Mouse (Mus musculus) cerebellum, postnatal 25 days (tissue): ENCODE data around the gene Ccdc167.
A peak's percentile ranks its signal among the peaks of the same experiment; 100 is the strongest.
"Not testable (repeated sequence)": the region's sequence is repeated elsewhere in the genome, so short reads cannot be mapped to it uniquely, and the experiment has no call there.

Experiments used
- DNase-seq, 2 experiments: peaks; one replicate each; pipeline ENCODE4 v3.0.0; 2021; ENCODE audit warnings: mixed read lengths in 2 of 2

The Ccdc167 gene

DNA sequence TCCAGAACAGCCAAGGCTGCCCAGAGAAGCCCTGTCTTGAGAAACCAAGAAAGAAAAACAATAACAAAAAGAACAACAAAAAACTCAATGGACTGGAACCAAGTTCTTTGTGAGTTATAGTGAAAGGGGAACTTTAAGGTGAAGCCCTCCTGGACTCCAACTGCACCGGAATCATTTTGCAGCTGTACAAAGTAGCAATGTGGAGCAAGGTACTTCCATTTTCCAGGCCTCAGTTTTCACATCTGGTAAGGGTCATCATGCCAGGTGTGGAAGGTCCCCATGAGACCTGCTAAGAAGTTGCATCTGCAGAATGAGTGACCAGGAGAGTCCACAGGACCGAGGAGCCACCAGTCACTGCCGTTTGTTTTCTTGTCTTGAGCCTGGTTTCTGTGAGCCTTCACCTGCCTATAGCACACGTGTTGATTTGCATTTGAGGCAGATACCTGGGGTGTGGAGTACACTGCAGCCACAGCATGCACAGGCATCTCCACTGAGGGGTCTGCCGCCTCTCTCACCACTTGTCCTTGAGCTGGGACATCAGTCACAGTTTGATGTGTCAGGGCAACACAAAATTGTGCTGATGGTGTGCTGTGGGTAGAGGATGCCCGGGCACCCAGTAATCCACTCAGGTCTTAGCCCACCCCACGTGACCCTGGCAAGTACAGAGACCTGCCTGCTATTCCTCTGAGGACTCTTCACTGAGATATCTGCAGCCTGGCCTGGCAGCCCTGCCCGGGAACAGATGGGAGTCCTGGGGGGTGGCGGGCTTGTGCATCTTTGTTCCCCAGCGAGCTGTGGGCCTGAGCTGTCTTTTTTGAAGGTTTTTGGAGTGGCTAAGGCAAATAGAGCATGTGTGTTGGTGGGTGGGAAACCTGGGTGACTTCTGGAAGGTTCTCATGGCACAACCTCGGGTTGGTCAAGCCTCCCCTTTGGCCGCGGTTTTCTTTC is 3.1 kb upstream of the Ccdc167 start:
- peak; percentile 88 to 89 for DNase-seq

DNA sequence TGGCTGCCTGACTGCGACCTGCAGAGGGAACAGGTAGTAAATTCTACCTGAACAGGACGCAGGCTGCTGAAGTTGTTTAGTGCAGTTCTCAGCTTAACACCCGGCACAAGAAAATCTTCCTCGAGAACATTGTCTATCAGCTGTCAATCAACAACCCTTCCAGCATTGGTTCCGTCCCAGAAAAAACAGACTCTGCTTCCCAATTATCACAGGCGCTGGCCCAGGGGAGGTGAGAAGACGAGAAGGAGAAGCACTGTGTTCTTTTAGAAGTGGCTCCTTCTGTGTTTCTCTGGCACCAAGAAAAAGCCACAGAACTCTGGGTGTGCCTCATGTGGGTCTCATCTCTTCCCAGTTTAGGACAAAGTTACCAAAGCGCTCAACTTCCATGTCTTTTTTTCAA is 1.8 kb upstream of the Ccdc167 start:
- DNase-seq = no peak

DNA sequence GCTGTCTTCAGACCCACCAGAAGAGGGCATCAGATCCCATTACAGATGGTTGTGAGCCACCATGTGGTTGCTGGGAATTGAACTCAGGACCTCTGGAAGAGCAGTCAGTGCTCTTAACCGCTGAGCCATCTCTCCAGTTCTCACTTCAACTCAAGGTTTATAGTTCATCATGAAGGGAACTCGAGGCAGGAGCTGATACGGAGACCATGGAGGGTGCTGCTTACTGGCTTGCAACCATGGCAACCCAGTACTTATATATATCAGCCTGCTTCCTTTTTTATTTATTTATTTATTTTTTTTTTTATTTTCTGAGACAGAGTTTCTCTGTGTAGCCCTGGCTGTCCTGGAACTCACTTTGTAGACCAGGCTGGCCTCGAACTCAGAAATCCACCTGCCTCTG is 3.1 kb downstream of the Ccdc167 start:
- DNase-seq = not testable (repeated sequence)

DNA sequence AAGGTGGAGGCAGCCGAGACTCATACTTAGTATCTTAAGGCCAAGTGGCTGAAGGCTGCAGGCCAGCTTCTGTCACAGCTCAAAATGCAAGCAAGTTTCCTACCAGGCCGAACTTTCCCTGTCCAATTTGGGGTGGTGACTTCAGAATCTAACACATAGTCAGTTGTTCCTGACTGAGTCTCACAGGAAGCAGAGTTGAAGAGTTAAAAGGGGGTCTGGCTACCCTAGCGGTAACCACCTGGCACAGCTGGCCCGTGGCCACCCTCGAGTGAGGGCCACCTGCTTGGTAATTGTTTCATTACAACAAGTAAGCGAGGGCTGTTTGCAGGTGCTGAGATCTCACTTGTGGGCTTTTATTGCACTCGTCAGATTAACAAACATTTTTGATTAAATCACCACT is 4.3 kb downstream of the Ccdc167 start:
- peak; percentile 56 to 71 for DNase-seq

DNA sequence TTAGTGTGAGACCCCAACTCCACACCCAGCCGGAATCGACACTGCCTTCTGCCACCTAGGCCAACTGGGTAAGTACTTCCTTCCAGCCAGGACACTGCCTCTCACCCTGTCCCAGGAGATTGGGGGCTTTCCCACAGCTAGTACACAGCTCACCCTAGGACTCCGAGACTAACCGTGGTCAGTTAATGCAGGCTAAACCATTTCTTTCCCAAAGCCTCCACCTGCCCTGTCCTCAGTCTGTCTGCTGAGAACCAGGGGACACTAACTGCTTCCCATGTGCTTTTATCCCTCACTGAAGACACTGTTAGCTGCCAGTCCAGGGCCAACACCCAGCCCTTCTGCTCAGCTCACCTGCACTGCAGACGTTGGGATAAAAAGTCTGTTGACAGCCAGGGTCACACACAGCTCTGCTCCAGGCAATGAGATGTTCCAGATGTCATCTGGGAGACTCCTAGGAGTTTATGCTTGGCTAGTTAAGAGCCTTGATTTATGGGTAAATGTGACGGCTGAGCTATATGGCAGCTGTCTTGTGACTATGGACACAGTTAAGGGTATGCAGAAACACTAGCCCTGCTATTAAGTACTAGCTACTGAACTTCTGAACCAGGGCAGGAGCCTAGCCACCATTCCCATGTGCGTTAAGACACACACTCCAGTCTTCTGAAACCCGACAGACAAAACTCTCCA is 5.0 kb downstream of the Ccdc167 start:
- DNase-seq = no peak

DNA sequence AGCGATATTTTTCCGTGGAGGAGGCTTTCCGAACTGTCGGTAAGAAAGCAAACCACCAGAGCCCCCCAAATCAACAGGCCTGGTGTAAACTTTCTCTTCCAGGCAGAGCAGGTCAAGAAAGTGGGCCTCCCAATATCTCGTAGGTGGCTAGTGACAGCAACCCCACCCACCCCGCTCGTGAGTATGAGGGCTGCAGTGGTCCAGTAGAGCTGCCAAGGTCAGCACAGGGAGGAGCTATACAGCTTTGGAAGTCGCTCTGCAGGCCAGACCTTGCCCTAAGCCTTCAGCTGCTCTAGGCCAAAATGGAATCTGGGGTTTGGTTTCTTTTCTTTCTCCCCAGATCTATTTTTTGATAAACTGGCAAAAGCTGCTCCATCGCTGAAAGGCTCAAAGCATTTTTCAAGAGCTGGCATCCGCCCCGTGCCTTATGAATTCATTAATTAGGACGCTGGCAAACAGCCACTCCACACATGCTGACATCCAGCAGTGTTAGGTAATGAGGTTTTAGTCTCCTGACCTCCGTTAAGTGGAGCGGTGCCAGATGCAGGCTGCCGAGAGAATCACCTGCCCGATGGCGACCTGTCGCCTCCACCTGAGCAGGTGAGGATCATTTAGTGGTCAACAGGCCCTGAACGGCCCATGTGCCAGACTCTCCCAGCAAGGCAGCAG is 5.6 kb downstream of the Ccdc167 start:
- DNase-seq = peak; percentile 83 to 90

DNA sequence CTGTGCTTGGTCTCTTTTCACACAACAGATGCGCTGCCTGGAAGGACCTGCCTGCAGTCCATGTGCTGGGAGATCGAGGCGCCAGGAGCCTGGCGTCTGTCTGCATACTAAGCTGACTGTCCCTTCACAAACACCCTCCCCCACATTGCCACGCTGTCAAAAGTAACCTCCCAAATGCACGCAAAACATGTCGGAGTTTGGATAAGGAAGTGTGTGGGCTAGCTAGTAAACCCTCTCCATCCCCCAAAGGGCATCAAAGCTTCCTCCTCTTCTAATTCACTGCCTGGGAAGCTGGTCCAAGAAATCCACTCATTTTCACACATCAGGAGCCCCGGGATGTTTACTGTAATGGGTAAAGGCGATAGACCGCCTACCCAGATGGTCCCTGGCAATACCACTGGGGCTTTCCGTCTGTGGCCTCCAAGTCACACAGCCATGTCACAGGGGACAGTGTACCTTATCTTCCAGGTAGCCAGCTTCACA is 6.2 kb downstream of the Ccdc167 start:
- DNase-seq = peak in 1 of 2 experiments; percentile 46

DNA sequence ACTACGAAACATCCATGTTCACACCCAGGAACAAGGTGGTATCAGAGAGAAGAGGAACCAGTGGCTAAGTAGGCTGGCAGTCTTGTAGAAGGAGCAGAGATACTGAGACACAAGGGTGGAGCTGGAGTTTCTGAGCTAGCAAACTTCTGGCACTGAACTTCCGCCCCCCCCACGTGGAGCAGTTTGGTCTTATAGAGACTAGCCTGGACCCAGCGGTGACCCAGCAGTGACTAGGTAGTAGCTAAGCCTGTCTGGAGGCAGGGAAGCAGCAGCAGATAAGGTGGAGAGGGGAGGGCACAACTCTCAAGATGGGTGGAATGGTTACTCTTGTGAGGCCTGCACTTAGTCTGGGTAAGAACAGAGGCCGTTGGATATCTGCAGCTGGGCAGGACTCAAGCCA is 8.1 kb downstream of the Ccdc167 start:
- no peak for DNase-seq

DNA sequence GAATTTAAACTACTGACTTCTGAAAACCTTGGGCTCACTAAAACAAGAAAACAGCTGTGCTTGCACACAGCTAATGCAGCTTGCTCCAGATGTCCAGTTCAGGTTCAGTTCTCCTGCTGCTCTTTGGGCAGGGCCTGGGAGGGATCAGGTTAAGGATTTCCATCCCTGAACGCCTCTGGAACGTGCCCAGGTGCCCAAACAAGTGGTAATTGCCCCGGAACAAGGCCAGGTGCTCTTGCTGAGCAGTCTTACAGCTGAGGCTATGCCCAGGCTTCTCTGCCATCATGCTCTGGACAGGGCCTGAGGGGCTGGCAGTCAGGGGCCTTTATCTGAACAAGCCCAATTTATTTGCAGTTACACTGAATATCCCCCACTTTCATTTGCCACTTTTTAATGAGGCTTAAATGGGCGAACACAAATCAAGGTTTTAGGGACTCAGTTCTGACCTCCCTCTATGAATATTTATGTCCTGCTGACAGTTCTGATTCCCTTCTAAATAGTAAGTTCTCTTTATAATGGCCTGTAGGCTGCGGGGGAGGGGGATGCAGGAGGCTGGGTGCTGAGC is 9.8 kb downstream of the Ccdc167 start:
- DNase-seq = no peak

DNA sequence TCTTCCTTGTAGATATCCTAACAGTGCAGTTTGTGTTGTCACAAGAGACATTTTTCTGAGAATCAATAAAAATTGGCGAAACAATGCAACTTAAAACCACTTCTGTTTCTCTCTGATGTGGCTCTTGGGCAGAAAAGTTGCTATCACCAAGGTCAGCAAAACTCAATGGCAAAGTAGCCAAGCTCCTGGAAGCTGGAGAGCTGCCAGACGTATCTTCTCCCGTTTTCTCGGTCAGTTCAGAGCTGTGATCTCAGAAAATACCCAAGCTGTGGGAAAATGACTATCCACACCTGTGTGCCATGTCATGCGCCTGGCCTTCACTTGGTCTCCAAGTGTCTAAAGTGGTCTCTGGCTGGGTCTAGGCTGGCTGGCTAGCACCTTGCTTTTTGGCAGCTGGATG is 11.0 kb downstream of the Ccdc167 start:
- no peak for DNase-seq

DNA sequence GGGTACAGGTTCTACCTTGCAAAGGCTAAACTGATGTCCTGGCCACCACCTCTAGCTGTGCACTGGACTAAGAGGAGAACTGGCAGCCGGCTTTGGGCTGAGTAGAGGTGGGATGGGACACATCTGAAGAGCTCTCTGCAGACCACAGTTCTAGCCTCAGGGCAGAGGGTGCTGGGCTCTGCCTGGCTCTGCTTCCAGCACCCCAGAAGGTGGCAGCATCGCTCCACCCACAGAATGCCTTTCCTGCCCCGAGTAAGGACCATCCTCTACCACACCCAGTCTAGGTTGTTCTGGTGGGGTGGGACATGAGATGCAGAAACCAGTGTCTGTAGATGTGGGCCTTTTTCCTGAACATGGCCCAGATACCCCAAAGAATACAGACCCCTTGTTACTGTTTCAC is 12.1 kb downstream of the Ccdc167 start:
- peak; percentile 81 to 82 for DNase-seq

DNA sequence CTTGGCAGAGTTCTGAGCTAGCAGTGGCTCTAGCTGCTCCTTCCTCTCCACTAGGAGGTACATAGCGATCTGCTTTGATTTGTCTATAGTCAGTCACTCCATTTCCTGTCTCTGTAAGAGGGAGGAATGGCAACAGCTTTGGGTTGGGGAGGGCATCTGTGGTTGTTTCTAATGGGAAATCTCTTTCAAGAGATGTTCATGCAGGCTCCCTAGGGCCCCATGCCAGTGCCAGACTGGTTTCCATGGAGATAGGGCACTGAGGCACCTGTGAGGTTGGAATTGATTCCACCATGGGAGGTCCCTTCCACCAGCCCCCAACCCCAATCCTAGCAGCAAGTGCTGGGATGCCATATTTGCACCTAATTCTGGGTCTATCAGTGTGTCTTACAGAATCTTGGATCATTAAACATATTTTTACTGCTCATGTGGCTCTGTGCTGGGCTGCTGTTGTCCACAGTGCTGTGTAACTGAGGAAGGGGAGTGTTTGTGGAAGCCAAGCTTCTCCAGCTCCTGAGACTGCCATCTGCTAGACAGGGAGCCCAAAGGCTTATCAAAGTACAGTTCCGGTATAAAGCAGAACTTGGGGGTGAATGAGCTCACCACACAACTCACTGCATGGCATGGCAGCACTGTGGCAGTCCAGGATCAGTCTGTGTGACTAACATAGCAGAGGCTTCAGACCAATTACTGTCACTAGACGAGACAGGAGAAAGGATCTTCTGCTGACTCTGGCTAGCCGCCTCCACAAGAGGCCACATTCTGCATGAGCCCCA is 13.7 kb downstream of the Ccdc167 start:
- peak in 1 of 2 experiments; percentile 56 for DNase-seq

DNA sequence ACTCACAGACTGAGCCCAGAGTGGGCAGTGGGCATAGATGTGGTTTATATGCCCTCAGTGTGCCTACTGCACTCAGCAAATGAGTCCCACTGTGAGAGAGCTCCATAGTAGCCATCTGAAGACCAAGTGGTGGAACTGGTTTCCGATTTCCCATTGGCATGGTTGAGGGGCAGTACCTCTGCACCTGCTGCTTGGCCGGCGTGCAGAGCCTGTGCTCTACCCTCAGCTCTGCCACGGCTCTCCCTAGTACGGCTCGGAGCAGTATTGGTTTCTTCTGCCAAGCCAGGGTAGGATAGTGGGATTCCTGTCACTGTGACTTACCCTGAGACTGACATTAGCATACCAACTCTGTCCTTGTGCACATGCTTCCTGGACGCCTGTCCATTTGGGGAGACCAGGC is 16.3 kb downstream of the Ccdc167 start:
- DNase-seq = no peak

DNA sequence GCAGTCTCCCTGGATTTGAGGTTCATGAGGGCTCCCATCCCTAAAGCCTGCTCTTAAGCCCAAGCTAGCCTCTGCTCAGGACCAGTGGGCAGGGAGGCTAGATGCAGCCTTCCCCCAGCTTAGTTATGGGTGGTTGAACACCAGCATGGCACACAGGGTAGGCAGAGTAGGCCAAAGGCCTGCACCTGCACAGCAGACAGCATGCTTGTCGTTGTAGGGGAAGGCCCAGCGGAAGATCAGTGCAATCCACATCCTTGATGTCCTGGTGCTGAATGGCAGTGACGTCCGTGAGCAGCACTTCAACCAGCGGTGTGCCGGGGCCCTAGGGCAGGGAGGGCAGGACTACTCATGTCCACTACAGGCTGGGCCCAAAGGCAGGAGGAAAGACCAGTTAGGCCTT is 18.4 kb downstream of the Ccdc167 start:
- DNase-seq = no peak

DNA sequence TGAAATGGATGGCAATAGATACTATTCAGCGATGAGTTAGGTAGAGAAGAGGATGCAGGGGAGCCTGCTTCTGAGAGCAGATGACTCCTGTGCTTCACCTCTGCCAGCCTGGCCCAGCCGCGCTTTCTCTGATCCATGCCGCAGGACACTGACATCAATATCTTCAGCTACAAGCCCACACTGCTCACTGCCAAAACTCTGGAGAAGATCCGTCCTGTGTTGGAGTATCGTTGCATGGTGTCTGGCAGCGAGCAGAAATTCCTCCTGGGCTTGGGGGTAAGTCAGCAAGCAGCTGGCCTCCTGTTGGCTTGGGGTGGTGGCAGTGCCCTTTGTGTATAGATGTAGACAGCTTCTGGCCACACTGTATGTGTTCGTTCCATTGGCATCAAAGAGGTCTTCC is 19.9 kb downstream of the Ccdc167 start:
- no peak for DNase-seq

DNA sequence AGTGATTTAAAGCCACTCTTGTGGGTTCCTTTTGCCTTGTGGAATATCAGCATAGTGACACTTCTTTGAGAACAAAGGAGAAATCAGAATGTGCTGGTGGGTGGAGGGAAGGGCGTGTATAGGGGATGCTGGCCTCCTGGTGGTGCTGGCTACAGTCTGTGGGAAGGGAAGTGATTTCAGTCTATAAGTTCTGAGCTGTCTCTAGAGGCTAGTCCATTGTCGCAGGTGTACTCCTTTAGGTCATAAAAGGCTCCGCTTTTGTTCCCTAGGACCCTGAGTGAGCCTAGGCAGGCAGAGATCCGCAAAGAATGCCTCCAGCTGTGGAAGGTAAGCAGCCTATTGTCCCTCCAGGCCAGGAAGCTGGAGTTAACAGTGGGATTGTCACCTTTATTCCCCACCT is 22.3 kb downstream of the Ccdc167 start:
- no peak for DNase-seq

DNA sequence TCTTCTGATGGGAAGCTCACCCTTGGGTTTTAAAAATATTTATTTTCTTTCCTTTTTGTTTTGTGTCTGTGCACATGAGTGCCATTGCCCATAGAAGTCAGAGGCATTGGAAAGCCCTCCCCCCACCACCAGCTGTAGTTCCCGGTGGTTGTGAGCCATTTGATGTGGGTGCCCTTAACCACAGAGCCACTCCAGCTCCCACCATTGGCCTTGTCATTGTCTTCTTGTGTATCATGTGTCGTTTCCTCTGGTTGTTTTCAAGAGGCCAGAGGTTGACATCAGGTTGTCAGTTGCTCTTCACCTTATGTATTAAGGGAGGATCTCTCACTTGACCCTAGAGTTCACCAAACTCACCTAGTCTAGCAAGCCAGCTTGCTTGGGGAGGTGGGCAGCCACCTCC is 23.3 kb downstream of the Ccdc167 start:
- DNase-seq = no peak

DNA sequence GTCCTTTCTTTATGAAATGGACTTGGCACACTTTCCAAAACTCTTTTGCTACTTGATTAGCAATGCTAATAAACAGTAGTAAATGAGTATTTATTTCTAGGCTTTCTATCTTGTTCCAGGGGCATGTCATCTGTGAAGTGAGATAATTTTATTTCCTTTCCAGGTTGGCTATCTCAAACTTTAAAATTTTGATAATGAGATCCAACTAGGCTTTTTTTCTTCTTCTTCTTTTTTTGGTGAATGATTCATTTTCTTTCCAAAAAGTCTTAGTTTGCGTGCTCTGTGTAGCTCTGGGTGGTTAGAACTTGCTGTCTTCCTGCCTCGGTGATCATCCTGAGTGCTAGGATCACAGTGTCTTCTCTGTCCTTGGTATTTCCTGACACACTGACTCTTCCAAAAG is 24.0 kb downstream of the Ccdc167 start:
- no peak for DNase-seq

DNA sequence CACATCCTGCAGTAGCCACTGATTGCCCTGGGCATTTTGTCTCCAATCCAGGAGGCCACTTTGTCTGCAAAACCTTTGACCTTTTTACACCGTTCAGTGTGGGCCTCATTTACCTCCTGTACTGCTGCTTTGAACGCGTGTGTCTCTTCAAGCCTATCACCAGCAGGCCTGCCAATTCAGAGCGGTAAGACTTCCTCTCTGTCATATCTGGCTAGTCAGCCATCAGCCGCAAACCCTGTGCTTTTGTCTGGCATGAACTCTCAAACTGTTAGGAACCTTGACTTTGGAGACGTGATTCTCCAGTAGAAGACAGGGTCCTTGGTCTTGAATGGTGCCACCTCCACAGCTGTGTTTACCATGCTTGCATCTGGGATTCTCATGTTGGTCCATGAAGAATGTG is 26.6 kb downstream of the Ccdc167 start:
- no peak for DNase-seq

DNA sequence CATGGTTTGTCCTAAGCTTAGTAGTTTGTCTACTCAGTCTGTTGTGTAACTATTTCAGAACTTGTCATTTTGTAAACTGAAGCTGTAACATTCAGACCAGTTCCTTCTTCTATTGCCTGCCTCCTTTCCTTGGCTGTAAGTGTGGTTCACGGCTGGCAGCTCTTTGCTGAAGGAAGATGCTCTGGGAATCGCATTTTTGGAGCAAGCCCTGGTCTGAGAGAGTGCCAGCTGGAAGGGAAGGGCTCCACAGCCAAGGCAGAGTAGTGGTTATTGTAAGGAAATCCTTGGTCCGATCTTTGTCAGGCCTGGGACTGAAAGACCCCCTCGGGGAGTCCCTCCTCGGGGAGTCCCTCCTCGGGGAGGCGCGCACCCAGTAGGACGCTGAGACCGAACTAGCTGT is 28.2 kb downstream of the Ccdc167 start:
- DNase-seq = peak; percentile 83 to 84

DNA sequence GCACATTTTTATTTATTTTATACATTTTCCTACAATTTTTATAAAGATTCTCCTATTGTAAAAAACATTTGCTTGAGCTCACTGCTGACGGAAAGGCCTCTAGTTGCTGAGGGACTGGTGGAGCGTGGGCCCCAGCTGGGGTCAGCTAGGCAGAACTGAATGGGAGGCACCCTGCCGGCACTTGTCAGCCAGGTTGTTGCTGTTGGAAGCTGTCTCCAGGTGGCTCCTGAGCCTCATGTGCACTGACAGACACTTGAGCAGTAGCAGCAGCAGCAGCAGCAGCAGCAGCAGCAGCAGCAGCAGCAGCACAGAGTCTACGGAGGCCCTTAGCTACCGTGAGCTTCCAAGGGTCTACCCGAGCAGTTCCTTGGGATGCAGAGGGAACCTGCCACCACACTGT is 29.5 kb downstream of the Ccdc167 start:
- no peak for DNase-seq

DNA sequence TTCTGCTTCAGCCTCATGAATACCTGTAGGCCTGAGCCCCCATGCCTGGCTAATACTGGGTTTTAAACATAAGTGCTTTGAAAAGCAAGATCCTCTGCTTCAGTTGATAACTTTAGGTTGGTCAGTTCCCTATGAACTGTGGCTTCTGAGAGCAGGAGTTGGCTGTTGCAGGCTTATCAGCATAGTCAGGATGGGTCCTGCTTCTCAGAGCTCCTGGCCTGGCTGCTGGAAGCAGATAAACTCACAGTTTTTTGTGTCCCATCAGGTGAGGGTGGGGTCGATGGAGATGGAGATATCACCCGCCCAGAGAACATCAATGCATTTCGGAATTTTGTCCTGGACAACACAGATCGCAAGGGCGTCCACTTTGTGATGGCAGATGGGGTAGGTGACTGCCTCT is 30.1 kb downstream of the Ccdc167 start:
- DNase-seq = no peak
